Mouse (Mus musculus) B cell, adult (primary cell): Measurements from ENCODE around the gene Fam240b. TPM values are rescaled to one million over a fixed set of nuclear protein-coding genes. Genes with fewer than 3 reads are reported as not detected.

Experiments
- total RNA-seq: library from RNA; stranded (reverse); gene quantifications from 4 replicates; pipeline ENCODE4 v1.2.4, GENCODE M21; 2023; ENCODE audit not compliant: inconsistent age

Gene Fam240b
- total RNA-seq: not detected in 4 replicates

GRCm38 (mm10) chr13:64497692-64498091 is at the start of gene Fam240b:
TSS of gene Fam240b (minus strand) at chr13:64497792.

GRCm38 (mm10) chr13:64432017-64432995 is 65.3 kb downstream of the Fam240b start, which contains the start of gene Cdk20:
TSS of gene Cdk20 (plus strand) at chr13:64432314.

Other genes with a start within 250 kb of the Fam240b start
- gene Cdc14b, start 222.5 kb downstream of the Fam240b start, total RNA-seq: 4.2 to 6.1 TPM (median 5.1 TPM) in 4 replicates
- gene Aaed1, start 185.1 kb downstream of the Fam240b start, total RNA-seq: 26.7 to 42.5 TPM (median 40.1 TPM) in 4 replicates
- 12.5 to 21.5 TPM (median 15.5 TPM) in 4 replicates for gene Ctsl, start 126.9 kb downstream of the Fam240b start, total RNA-seq
- gene Cdk20, start 65.5 kb downstream of the Fam240b start, total RNA-seq: 2.5 to 5.1 TPM (median 3.1 TPM) in 4 replicates